17 mouse cellular contexts compared by ENCODE assay signal in genomic region chr8:123816939-123817338, GRCm38 (mm10).
"Had no signal": no experiment of that assay in that cellular context is flagged by ENCODE, and none has a peak within 500 bp of the region (broad histone marks: within the 10 kb centered on the region; RNA-seq: fewer than 3 reads in every experiment).

No protein-coding gene starts in this region.

- H3K9ac ChIP-seq: limb, embryonic 12.5 days; limb, embryonic 15.5 days; liver, embryonic 13.5 days; midbrain, embryonic 13.5 days had no signal

- H3K27ac ChIP-seq: kidney, postnatal 0 days; layer of hippocampus, adult 2 months; limb, embryonic 12.5 days; limb, embryonic 15.5 days; liver, embryonic 13.5 days; midbrain, embryonic 10.5 days; midbrain, embryonic 13.5 days had no signal

- H3K4me2 ChIP-seq: limb, embryonic 12.5 days; limb, embryonic 15.5 days; liver, embryonic 13.5 days; midbrain, embryonic 13.5 days had no signal

- H3K27me3 ChIP-seq: limb, embryonic 12.5 days; limb, embryonic 15.5 days; liver, embryonic 13.5 days; midbrain, embryonic 13.5 days had no signal

- DNase-seq: kidney, adult 2 months; kidney, postnatal 25 days; layer of hippocampus, adult 9-11 months; left cerebral cortex, postnatal 4 days; liver, embryonic 13.5 days; lung, adult 2 months; lung, postnatal 14 days; lung, postnatal 4 days; thymus, adult 2 months; thymus, postnatal 14 days; thymus, postnatal 4 days had no signal

- H3K9me3 ChIP-seq: limb, embryonic 12.5 days; limb, embryonic 15.5 days; liver, embryonic 13.5 days; midbrain, embryonic 10.5 days; midbrain, embryonic 13.5 days had no signal

- H3K4me1 ChIP-seq: midbrain, embryonic 10.5 days; midbrain, embryonic 13.5 days had no signal

- H3K4me3 ChIP-seq: layer of hippocampus, adult 2 months; limb, embryonic 12.5 days; limb, embryonic 15.5 days; liver, embryonic 13.5 days; midbrain, embryonic 10.5 days; midbrain, embryonic 13.5 days had no signal

- ATAC-seq: midbrain, embryonic 13.5 days had no signal
